Mouse (Mus musculus) lung, postnatal 0 days (tissue): Measurements from ENCODE around the gene Adgrg4.

ENCODE experiments used
- CTCF ChIP-seq: IDR thresholded peaks from 2 replicates; pipeline ENCODE4 v1.5.1; 2016; ENCODE audit warnings: antibody characterized with exemption, mild to moderate bottlenecking
- EP300 ChIP-seq: IDR thresholded peaks from 2 replicates; pipeline ENCODE4 v1.6.1; 2016; ENCODE audit warnings: antibody characterized with exemption, mild to moderate bottlenecking, control low read depth

GRCm38 (mm10) chrX:56841255-56841654 lies 28.7 kb upstream of the Adgrg4 start:
- TF ChIP-seq CTCF (peak; percentile 17), EP300 (no peak)
